Mouse (Mus musculus): ENCODE measurements around the gene Atl2. TPM values are rescaled to one million over a fixed set of nuclear protein-coding genes. Genes with fewer than 3 reads are reported as not detected.
A peak's percentile ranks its signal among the peaks of the same experiment; 100 is the strongest.

The Atl2 gene
- polyA plus RNA-seq, 1 experiment, result 11.8 TPM

- no peaks in the 10 kb centered on the region for H3K27me3 ChIP-seq (ENCODE audit: control insufficient read depth, insufficient read depth, insufficient read length)
- H3ac ChIP-seq (ENCODE audit: control insufficient read depth, insufficient read length, low read depth), result no peak overlapping the region
- TF ChIP-seq FOSL1 (IDR thresholded peaks at IDR 0.05; ENCODE audit: insufficient read depth, low read length, poor library complexity, severe bottlenecking) (no peak), MYOD1 (IDR thresholded peaks at IDR 0.05; ENCODE audit: control insufficient read depth, insufficient read length, low read depth) (no peak), MYOG (IDR thresholded peaks at IDR 0.05; ENCODE audit: control insufficient read depth, extremely low read depth, insufficient read length) (no peak), USF1 (IDR thresholded peaks at IDR 0.05; ENCODE audit: low read depth) (no peak), MAX (IDR thresholded peaks at IDR 0.05) (no peak), CTCF (IDR thresholded peaks at IDR 0.05; ENCODE audit: control insufficient read depth, insufficient read depth, insufficient read length) (no peak), CEBPB (IDR thresholded peaks at IDR 0.05; ENCODE audit: low read depth) (no peak)
- peaks cover 22% of the 10 kb centered on the region for H3K79me2 ChIP-seq (ENCODE audit: control insufficient read depth, insufficient read depth)
- H3K4me3 ChIP-seq (ENCODE audit: insufficient read depth, poor library complexity, severe bottlenecking), result no peak overlapping the region
- H3K36me3 ChIP-seq (ENCODE audit: control insufficient read depth, insufficient read depth), result no peaks in the 10 kb centered on the region
- H3K79me3 ChIP-seq (ENCODE audit: low read depth), result peaks cover 20% of the 10 kb centered on the region
These were observed 2.3 kb upstream of the Atl2 start for GRCm38 (mm10) chr17:79898156-79898746.

GRCm38 (mm10) chr17:79897666-79898065, 1.7 kb upstream of the Atl2 start:
- TF ChIP-seq FOSL1 (IDR thresholded peaks at IDR 0.05; ENCODE audit: insufficient read depth, low read length, poor library complexity, severe bottlenecking) (no peak), MAX (IDR thresholded peaks at IDR 0.05) (no peak), MYOG (IDR thresholded peaks at IDR 0.05; ENCODE audit: control insufficient read depth, extremely low read depth, insufficient read length) (no peak), CEBPB (IDR thresholded peaks at IDR 0.05; ENCODE audit: low read depth) (no peak)
- no peak overlapping the region for H3ac ChIP-seq (ENCODE audit: control insufficient read depth, insufficient read length, low read depth)
- H3K79me2 ChIP-seq (ENCODE audit: control insufficient read depth, insufficient read depth), result peaks cover 28% of the 10 kb centered on the region
- no peak overlapping the region for H3K4me3 ChIP-seq (ENCODE audit: insufficient read depth, poor library complexity, severe bottlenecking)
- no peaks in the 10 kb centered on the region for H3K36me3 ChIP-seq (ENCODE audit: control insufficient read depth, insufficient read depth)
- peaks cover 25% of the 10 kb centered on the region for H3K79me3 ChIP-seq (ENCODE audit: low read depth)
- H3K27me3 ChIP-seq (ENCODE audit: control insufficient read depth, insufficient read depth, insufficient read length), result no peaks in the 10 kb centered on the region

GRCm38 (mm10) chr17:79894971-79895882, 696 bp downstream of the Atl2 start:
- peaks cover 52% of the 10 kb centered on the region for H3K79me2 ChIP-seq (ENCODE audit: control insufficient read depth, insufficient read depth)
- no peaks in the 10 kb centered on the region for H3K27me3 ChIP-seq (ENCODE audit: control insufficient read depth, insufficient read depth, insufficient read length)
- TF ChIP-seq MAX (IDR thresholded peaks at IDR 0.05), result peak; percentile 2
- TF ChIP-seq FOSL1 (IDR thresholded peaks at IDR 0.05; ENCODE audit: insufficient read depth, low read length, poor library complexity, severe bottlenecking), result no peak
- peak; percentile 62 for TF ChIP-seq CTCF (IDR thresholded peaks at IDR 0.05; ENCODE audit: control insufficient read depth, insufficient read depth, insufficient read length)
- TF ChIP-seq MYOG (IDR thresholded peaks at IDR 0.05; ENCODE audit: control insufficient read depth, extremely low read depth, insufficient read length), result no peak
- TF ChIP-seq CEBPB (IDR thresholded peaks at IDR 0.05; ENCODE audit: low read depth), result no peak
- TF ChIP-seq USF1 (IDR thresholded peaks at IDR 0.05; ENCODE audit: low read depth), result peak; percentile 27
- TF ChIP-seq MYOD1 (IDR thresholded peaks at IDR 0.05; ENCODE audit: control insufficient read depth, insufficient read length, low read depth), result no peak
- no peaks in the 10 kb centered on the region for H3K36me3 ChIP-seq (ENCODE audit: control insufficient read depth, insufficient read depth)
- H3K79me3 ChIP-seq (ENCODE audit: low read depth), result peaks cover 49% of the 10 kb centered on the region
- peak overlapping the region; percentile 79 for H3K4me3 ChIP-seq (ENCODE audit: insufficient read depth, poor library complexity, severe bottlenecking)
- H3ac ChIP-seq (ENCODE audit: control insufficient read depth, insufficient read length, low read depth), result peak overlapping the region; percentile 96

- Histone ChIP-seq H3K27me3 (ENCODE audit: control insufficient read depth, insufficient read depth, insufficient read length) (no peaks in the 10 kb centered on the region), H3ac (ENCODE audit: control insufficient read depth, insufficient read length, low read depth) (no peak overlapping the region), H3K36me3 (ENCODE audit: control insufficient read depth, insufficient read depth) (no peaks in the 10 kb centered on the region), H3K79me2 (ENCODE audit: control insufficient read depth, insufficient read depth) (peaks cover 64% of the 10 kb centered on the region), H3K79me3 (ENCODE audit: low read depth) (peaks cover 60% of the 10 kb centered on the region), H3K4me3 (ENCODE audit: insufficient read depth, poor library complexity, severe bottlenecking) (peak overlapping the region; percentile 79)
- TF ChIP-seq CTCF (IDR thresholded peaks at IDR 0.05; ENCODE audit: control insufficient read depth, insufficient read depth, insufficient read length) (no peak), CEBPB (IDR thresholded peaks at IDR 0.05; ENCODE audit: low read depth) (no peak), MAX (IDR thresholded peaks at IDR 0.05) (no peak), USF1 (IDR thresholded peaks at IDR 0.05; ENCODE audit: low read depth) (no peak), MYOG (IDR thresholded peaks at IDR 0.05; ENCODE audit: control insufficient read depth, extremely low read depth, insufficient read length) (no peak), FOSL1 (IDR thresholded peaks at IDR 0.05; ENCODE audit: insufficient read depth, low read length, poor library complexity, severe bottlenecking) (no peak), MYOD1 (IDR thresholded peaks at IDR 0.05; ENCODE audit: control insufficient read depth, insufficient read length, low read depth) (no peak)
These were observed 1.9 kb downstream of the Atl2 start for GRCm38 (mm10) chr17:79894054-79894453.

GRCm38 (mm10) chr17:79891944-79892343, 4.0 kb downstream of the Atl2 start:
- H3ac ChIP-seq (ENCODE audit: control insufficient read depth, insufficient read length, low read depth), result no peak overlapping the region
- H3K36me3 ChIP-seq (ENCODE audit: control insufficient read depth, insufficient read depth), result no peaks in the 10 kb centered on the region
- no peak overlapping the region for H3K4me3 ChIP-seq (ENCODE audit: insufficient read depth, poor library complexity, severe bottlenecking)
- peaks cover 85% of the 10 kb centered on the region for H3K79me2 ChIP-seq (ENCODE audit: control insufficient read depth, insufficient read depth)
- no peaks in the 10 kb centered on the region for H3K27me3 ChIP-seq (ENCODE audit: control insufficient read depth, insufficient read depth, insufficient read length)
- no peak for TF ChIP-seq MAX (IDR thresholded peaks at IDR 0.05)
- TF ChIP-seq USF1 (IDR thresholded peaks at IDR 0.05; ENCODE audit: low read depth), result no peak
- TF ChIP-seq FOSL1 (IDR thresholded peaks at IDR 0.05; ENCODE audit: insufficient read depth, low read length, poor library complexity, severe bottlenecking), result no peak
- no peak for TF ChIP-seq CTCF (IDR thresholded peaks at IDR 0.05; ENCODE audit: control insufficient read depth, insufficient read depth, insufficient read length)
- TF ChIP-seq MYOG (IDR thresholded peaks at IDR 0.05; ENCODE audit: control insufficient read depth, extremely low read depth, insufficient read length), result no peak
- no peak for TF ChIP-seq CEBPB (IDR thresholded peaks at IDR 0.05; ENCODE audit: low read depth)
- no peak for TF ChIP-seq MYOD1 (IDR thresholded peaks at IDR 0.05; ENCODE audit: control insufficient read depth, insufficient read length, low read depth)
- peaks cover 76% of the 10 kb centered on the region for H3K79me3 ChIP-seq (ENCODE audit: low read depth)
